Mouse (Mus musculus): ENCODE data around the gene Wwox.
A peak's percentile ranks its signal among the peaks of the same experiment; 100 is the strongest.

The Wwox gene

GRCm38 (mm10) chr8:114439334-114440204 is at the start of gene Wwox:
Wwox (plus strand) TSS chr8:114439655.
- peak; percentile 100 for DNase-seq (ENCODE audit: low spot score)

- DNase-seq (ENCODE audit: low spot score) = peak; percentile 29
Measured at GRCm38 (mm10) chr8:114390465-114391254, 48.8 kb upstream of the Wwox start.

GRCm38 (mm10) chr8:114398326-114398725 is 41.1 kb upstream of the Wwox start:
- DNase-seq (ENCODE audit: low spot score) = no peak

- DNase-seq (ENCODE audit: low spot score) = no peak
Measured at GRCm38 (mm10) chr8:114399273-114399672, 40.2 kb upstream of the Wwox start.

- no peak for DNase-seq (ENCODE audit: low spot score)
Measured at GRCm38 (mm10) chr8:114401679-114402078, 37.8 kb upstream of the Wwox start.

GRCm38 (mm10) chr8:114411421-114411820 is 28.0 kb upstream of the Wwox start:
- DNase-seq (ENCODE audit: low spot score) = no peak

GRCm38 (mm10) chr8:114417786-114418185 is 21.7 kb upstream of the Wwox start, which contains the start of gene Clec3a:
Clec3a (plus strand) TSS chr8:114418086.
- no peak for DNase-seq (ENCODE audit: low spot score)

GRCm38 (mm10) chr8:114418486-114418885 is 21.0 kb upstream of the Wwox start:
- DNase-seq (ENCODE audit: low spot score) = no peak

- DNase-seq (ENCODE audit: low spot score) = no peak
Measured at GRCm38 (mm10) chr8:114418904-114419303, 20.6 kb upstream of the Wwox start.

GRCm38 (mm10) chr8:114421544-114421943 is 17.9 kb upstream of the Wwox start:
- no peak for DNase-seq (ENCODE audit: low spot score)

- peak; percentile 85 for DNase-seq (ENCODE audit: low spot score)
Measured at GRCm38 (mm10) chr8:114438236-114438635, 1.2 kb upstream of the Wwox start.

- DNase-seq (ENCODE audit: low spot score) = no peak
Measured at GRCm38 (mm10) chr8:114440205-114440589, 742 bp downstream of the Wwox start.

- peak; percentile 37 for DNase-seq (ENCODE audit: low spot score)
Measured at GRCm38 (mm10) chr8:114441616-114442015, 2.2 kb downstream of the Wwox start.

- DNase-seq (ENCODE audit: low spot score) = no peak
Measured at GRCm38 (mm10) chr8:114446884-114447283, 7.4 kb downstream of the Wwox start.

GRCm38 (mm10) chr8:114452278-114452677 is 12.8 kb downstream of the Wwox start:
- DNase-seq (ENCODE audit: low spot score) = no peak

- DNase-seq (ENCODE audit: low spot score) = peak; percentile 94
Measured at GRCm38 (mm10) chr8:114452781-114453221, 13.3 kb downstream of the Wwox start.

- no peak for DNase-seq (ENCODE audit: low spot score)
Measured at GRCm38 (mm10) chr8:114455302-114455701, 15.8 kb downstream of the Wwox start.

GRCm38 (mm10) chr8:114455953-114456352 is 16.5 kb downstream of the Wwox start:
- DNase-seq (ENCODE audit: low spot score) = no peak

GRCm38 (mm10) chr8:114458113-114458784 is 18.8 kb downstream of the Wwox start:
- DNase-seq (ENCODE audit: low spot score) = no peak

- DNase-seq (ENCODE audit: low spot score) = no peak
Measured at GRCm38 (mm10) chr8:114460600-114460999, 21.1 kb downstream of the Wwox start.

GRCm38 (mm10) chr8:114462591-114462990 is 23.1 kb downstream of the Wwox start:
- DNase-seq (ENCODE audit: low spot score) = no peak

- DNase-seq (ENCODE audit: low spot score) = no peak
Measured at GRCm38 (mm10) chr8:114463305-114463704, 23.9 kb downstream of the Wwox start.

Data from adipocyte (in vitro differentiated cells).